Mouse (Mus musculus) thymus, postnatal 14 days (tissue): ENCODE data around the gene Slc12a7.
"Not testable (repeated sequence)": the region's sequence is repeated elsewhere in the genome, so short reads cannot be mapped to it uniquely, and the experiment has no call there.

Experiments
- DNase-seq: peaks from one replicate; pipeline ENCODE4 v3.0.0; 2021

Gene Slc12a7

DNA sequence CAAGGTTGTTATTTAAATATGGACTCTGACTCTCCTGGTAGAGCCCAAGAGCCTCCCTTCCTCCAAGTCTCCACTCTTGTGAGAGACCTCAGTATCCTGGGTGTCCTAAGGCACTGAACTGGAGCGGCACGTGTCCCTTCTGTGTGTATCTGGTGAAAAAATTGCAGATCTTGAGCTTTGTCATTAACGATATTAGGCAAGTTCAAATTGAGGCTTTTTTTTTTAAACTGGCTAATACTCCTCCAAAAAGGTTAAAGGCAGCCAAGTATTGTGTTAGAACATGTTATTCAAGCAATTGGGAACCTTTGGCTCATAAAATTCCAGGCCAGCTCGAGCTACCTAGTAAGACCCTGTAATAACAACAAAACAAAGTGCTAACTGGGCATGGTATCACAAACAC is 12.7 kb upstream of the Slc12a7 start:
- no peak for DNase-seq

GRCm38 (mm10) chr13:73723081-73723668 is 9.7 kb upstream of the Slc12a7 start:
- DNase-seq = peak; percentile 73

GRCm38 (mm10) chr13:73725315-73725714 is 7.6 kb upstream of the Slc12a7 start:
- peak; percentile 57 for DNase-seq

DNA sequence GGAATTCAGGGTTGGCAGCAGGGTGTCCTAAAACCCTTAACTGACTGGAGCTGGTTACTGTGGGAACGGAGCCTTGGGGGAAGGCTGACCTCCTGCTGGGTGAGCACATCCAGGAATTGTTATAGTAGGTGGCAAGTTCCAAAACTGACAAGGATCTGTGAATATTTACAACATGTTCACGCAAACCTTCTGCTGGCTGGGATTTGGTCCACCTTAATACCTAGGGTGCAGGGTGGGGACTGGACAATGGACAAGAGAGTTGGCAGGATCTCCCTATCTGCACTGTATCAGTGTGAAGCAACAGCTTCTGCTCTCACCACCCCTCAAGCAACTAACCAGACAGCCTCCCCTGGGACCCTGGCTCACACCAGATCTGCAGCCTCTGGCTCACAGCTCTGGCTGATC is 5.3 kb upstream of the Slc12a7 start:
- no peak for DNase-seq

- DNase-seq = no peak
These were observed 4.3 kb upstream of the Slc12a7 start for GRCm38 (mm10) chr13:73728633-73729032.

DNA sequence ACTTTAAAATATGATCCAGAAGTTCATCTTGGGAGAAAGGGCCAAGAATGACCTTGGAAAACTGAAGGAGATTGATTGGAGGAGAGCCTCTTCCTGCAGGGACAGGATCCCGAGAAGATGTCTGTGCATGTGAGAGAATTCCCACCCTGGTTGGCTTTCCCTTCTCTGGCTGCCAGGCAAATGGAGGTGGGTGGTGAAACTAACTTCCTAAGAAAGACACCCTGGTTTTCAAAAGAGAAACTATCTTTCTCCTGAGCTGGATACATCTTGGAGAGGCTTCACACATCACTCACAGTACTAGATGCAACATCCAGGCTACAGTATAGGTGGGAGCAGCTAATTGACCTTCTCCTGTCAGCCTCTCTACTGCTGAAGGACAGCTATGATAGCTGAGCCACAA is 2.0 kb upstream of the Slc12a7 start:
- no peak for DNase-seq

DNA sequence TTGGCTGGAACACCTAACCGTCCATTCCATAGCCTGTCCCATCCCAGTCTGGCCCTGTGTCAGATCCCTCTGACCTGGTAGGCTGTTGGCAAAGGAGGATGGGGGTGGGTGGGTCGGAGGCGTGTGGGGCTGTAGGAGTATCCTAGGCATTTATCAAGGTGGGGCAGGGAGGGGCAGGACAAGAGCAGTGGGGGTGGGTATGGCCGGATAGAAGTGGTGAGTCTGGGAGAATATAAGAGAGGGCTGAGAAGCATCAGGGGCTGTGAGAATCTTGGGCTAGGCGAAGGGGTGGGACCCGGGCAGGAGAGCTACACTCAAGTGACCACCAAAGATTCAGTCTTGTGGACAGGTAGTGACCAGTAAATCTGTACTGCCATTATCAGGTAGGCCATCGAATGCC is 659 bp upstream of the Slc12a7 start:
- DNase-seq = peak; percentile 7

- DNase-seq = no peak
These were observed 1.5 kb downstream of the Slc12a7 start for GRCm38 (mm10) chr13:73734379-73734778.

DNA sequence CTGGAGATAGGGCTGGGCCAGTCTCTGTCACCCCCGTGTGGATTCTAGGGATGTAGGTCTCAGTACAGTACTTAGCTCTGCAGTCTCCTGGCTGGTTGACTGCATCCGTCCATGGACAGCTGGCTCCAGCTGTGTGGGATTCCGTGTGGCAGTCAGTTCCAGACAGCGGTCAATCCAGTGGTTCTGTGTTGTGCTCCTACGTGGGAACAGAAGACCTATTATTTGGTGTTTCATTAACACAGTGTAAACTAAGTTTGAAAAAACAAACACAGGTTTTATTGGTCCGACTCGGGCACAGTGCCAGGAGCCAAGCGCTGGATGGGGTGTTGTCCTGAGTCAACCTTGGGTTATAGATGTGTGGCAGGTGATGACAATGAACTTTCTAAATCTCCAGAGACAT is 2.4 kb downstream of the Slc12a7 start:
- no peak for DNase-seq

DNA sequence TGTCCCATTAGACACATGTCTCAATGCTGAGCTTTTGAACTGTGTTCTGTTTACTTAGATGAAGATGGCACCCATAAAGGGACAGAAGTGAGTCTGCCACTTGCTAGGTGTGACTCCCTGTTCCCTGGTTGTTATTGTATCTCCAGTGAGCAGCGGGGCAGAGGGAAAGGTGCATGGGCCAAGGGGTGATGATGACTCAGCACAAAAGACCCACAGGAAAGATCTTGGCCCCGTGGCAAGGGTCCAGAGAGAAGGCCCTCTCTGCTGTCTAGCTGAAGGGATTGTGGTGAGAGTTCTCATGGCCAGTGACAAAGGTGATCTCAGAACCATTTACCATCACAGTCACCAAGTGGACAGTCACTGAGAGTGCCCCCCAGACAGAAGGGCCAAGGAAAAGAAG is 3.0 kb downstream of the Slc12a7 start:
- no peak for DNase-seq

- DNase-seq = peak; percentile 62
These were observed 4.0 kb downstream of the Slc12a7 start for GRCm38 (mm10) chr13:73736943-73737342.

DNA sequence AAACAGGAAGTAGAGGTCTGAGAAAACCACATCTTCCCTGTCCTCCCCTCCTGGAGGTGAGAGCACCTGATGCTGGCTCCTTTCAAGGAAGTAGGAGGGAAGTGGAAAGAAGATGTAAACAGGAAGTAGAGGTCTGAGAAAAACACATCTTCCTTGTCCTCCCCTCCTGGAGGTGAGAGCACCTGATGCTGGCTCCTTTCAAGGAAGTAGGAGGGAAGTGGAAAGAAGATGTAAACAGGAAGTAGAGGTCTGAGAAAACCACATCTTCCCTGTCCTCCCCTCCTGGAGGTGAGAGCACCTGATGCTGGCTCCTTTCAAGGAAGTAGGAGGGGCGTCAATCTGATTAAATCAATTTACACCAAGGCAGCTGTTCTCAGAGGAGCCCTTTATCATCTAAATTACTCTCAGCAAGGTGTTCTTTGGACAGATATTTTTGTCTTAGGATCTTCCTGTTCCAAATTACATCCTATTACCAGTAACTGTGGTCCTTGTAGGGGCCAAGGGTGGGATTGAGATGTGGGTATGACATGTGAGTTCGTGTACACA is 7.6 kb downstream of the Slc12a7 start:
- DNase-seq = not testable (repeated sequence)

DNA sequence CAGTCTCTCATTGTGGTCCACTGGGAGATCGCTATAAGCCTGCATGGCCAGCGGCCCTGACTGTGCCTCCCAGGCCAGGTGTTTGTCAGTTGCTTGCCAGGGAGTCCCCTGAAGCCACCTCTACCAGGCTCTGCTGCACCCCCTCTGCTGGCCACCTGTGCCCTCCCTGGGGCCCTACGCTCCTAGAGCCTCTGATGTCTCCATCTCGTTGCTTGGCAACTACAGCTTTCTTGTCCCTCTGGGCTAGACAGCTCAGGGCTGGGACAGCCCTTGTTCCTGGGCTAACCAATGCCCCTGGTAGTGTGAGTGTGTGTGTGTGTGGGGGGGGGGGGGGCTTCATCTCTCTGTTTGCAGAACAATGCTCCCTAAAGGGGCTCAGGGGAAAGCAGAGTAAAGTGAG is 10.1 kb downstream of the Slc12a7 start:
- DNase-seq = peak; percentile 82

DNA sequence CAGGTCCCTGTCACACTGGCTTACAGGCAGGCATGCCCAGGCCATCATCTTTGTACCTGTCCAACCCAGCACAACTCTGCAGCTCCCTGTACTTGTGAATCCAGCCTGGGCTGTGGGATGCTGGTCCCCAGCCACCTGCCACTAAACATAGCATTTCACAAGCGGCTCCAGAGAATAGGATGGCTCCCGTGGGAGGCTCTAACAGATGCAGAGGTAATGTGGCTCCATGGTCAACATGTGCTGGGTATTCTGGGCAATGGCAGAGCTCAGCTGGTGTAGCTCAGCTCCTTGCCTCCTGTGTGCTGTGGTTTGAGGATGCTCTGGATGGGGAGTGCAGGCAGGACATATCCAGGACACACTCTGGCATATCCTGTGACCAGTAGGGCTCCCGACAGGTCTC is 10.8 kb downstream of the Slc12a7 start:
- DNase-seq = no peak

GRCm38 (mm10) chr13:73748663-73749440 is 16.0 kb downstream of the Slc12a7 start:
- peak; percentile 76 for DNase-seq

DNA sequence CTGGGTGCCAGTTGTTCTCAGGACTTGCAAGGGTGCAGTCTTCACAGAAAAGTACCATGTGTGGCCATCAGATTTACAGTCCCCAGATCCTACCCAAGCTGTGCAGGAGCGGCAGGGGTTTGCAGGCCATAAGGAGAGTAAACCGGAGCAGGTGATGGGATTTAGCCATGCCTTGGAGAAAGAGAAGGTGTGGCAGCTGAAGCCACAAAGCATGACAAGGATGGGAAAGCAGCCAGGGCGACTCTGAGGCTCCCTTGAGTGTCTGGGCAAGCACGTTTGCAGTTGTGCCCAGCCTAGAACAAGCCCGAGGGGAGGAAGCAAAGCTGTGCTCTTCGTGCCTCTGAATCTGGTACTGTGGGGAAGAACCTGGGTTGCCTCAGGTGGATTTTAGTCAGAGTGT is 17.5 kb downstream of the Slc12a7 start:
- DNase-seq = no peak

- DNase-seq = no peak
These were observed 18.4 kb downstream of the Slc12a7 start for GRCm38 (mm10) chr13:73751284-73751683.

DNA sequence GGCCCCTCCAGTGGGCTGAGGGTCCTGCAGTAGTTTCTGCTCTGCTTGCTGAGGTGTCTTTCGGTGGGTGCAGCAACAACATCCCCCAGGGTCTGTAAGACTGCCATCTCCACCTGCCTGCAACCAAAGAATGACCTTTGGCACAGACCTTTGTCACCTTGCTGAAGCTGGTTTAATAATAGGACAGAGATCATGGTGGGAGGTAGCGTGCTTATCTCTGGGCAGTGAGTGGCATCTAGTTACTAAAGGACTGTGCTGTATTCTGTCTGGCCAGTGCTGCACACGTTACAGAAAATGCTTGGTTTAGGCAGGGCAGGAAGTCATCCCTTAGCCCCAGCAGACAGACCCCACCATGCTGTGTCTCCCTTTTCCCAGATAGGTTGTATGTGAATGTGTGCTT is 22.9 kb downstream of the Slc12a7 start:
- no peak for DNase-seq

- no peak for DNase-seq
These were observed 24.0 kb downstream of the Slc12a7 start for GRCm38 (mm10) chr13:73756916-73757315.

- no peak for DNase-seq
These were observed 24.5 kb downstream of the Slc12a7 start for GRCm38 (mm10) chr13:73757362-73757761.

- no peak for DNase-seq
These were observed 26.7 kb downstream of the Slc12a7 start for GRCm38 (mm10) chr13:73759596-73759995.

DNA sequence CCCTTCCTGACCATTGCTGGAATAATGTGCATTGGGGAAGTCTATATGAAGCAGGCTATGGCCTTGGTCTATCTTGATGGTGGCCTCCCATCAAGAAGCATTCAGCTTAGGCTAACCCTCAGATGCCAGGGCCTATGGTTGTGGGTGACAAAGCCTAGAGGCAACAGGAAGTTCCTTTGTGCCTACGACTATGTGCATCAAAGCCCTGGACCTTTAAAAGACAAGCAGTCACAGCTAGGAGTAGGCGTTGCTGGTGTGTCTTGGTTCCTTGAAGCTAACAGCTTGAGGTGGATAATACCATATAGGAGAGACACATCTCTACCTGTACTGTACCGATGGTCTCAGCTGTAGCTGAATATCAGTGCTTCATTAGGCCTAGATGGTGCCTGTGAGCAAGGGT is 27.2 kb downstream of the Slc12a7 start:
- DNase-seq = no peak

GRCm38 (mm10) chr13:73762938-73763337 is 30.0 kb downstream of the Slc12a7 start:
- no peak for DNase-seq

DNA sequence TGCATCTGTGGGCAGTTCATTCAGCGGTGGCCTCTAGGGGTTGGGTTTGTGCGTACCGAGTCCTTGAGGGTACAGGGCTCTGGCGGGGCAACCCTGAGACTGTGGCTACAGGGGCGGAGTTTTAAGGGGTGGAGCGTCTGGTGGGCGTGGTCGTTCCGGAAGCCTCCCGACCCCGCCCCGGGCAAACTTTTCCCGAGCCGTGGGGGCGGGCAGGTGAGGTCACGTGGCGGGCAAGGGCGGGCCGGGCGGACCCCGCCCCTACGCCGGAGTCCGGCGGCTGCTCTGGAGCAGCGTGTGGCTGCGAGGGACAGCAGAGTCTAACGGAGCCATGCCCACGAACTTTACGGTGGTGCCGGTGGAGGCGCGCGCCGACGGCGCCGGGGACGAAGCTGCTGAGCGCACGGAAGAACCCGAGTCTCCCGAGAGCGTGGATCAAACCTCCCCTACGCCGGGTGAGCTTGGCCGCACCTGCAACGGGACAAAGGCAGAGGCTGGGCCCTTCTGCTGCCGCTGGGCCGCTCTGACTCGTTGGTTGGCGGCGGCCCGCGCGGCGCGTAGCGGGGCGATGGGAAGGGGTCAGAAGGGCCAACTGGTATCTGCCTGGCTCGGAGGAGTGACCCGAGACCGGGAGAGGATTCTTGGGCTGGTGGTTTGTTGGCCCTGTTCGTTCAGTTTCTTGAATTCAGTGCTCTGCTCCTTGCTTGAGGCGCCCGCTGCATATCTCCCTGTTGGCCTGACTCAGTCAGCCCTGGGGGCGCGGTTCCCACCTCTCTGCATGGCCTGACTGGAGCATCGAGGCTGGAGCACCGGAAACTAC is 30.8 kb downstream of the Slc12a7 start:
- DNase-seq = peak; percentile 95
